Comparison of ENCODE assay signal across 23 mouse cellular contexts in genomic region chr12:31449341-31449740, GRCm38 (mm10). TPM values are rescaled to one million over a fixed set of nuclear protein-coding genes. Genes with fewer than 3 reads are reported as not detected.
"Had no signal": no experiment of that assay in that cellular context is flagged by ENCODE, and none has a peak within 500 bp of the region (broad histone marks: within the 10 kb centered on the region; RNA-seq: fewer than 3 reads in every experiment).

No protein-coding gene starts in this region.

- H3K36me3 ChIP-seq: heart, embryonic 13.5 days; heart, embryonic 15.5 days; hindbrain, embryonic 13.5 days; hindbrain, embryonic 15.5 days; limb, embryonic 10.5 days; limb, embryonic 12.5 days had no signal

- H3K4me3 ChIP-seq: heart, embryonic 13.5 days; heart, embryonic 15.5 days; hindbrain, embryonic 13.5 days; hindbrain, embryonic 15.5 days; layer of hippocampus, adult 2 months; left cerebral cortex, adult 2 months; limb, embryonic 10.5 days; limb, embryonic 12.5 days had no signal

- H3K27me3 ChIP-seq: heart, embryonic 13.5 days; heart, embryonic 15.5 days; hindbrain, embryonic 13.5 days; hindbrain, embryonic 15.5 days; limb, embryonic 12.5 days had no signal

- H3K27ac ChIP-seq: heart, embryonic 13.5 days; heart, embryonic 15.5 days; hindbrain, embryonic 13.5 days; hindbrain, embryonic 15.5 days; hindbrain, postnatal 0 days; layer of hippocampus, adult 2 months; left cerebral cortex, adult 2 months; limb, embryonic 10.5 days; limb, embryonic 12.5 days; liver, embryonic 14.5 days had no signal

- DNase-seq: gastrocnemius, postnatal 14 days; gastrocnemius, postnatal 36 days; heart, adult 18-20 months; heart, postnatal 14 days; heart, postnatal 36 days; kidney, adult 18-20 months; kidney, adult 8-10 months; kidney, postnatal 10 days; kidney, postnatal 25 days; kidney, postnatal 4 days; liver had no signal

RNA-seq across cellular contexts. Expression of gene Slc26a3, which starts 58.7 kb away (rescaled TPM):
- polyA plus RNA-seq: heart, embryonic 13.5 days; hindbrain, embryonic 13.5 days; hindbrain, embryonic 15.5 days; kidney, embryonic 14.5 days; limb, embryonic 10.5 days; limb, embryonic 12.5 days; liver, embryonic 11.5 days had no signal
